Mouse (Mus musculus): Measurements from ENCODE around the gene A230072I06Rik. TPM values are rescaled to one million over a fixed set of nuclear protein-coding genes. Genes with fewer than 3 reads are reported as not detected.

Gene A230072I06Rik
- polyA plus RNA-seq, 1 experiment, result not detected

DNA sequence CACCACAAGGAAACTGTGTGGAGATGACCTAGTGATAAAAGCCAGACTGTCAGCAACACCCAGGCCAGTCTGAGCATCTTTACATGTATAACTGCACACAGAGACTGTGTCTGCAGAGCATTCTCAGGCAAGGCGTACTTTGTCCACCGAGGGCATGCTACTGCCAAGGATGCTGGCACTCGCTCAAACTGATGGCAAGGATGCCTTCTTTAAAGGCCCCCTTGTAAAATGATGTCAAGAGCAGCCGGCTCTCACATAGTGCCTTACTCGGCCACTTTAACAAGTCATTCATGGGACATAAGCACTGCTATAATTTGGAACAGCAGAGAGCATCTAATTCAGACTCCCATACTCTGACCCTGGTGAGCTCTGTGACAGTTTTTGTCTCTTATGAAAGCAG, 36.6 kb downstream of the A230072I06Rik start:
- no peaks in the 10 kb centered on the region for H3K4me1 ChIP-seq (ENCODE audit: control insufficient read depth, insufficient read depth, low read length)
- H3K4me3 ChIP-seq (ENCODE audit: low read depth, low read length), result no peak overlapping the region
- no peaks in the 10 kb centered on the region for H3K27me3 ChIP-seq (ENCODE audit: control insufficient read depth, insufficient read depth, low read length, poor library complexity, severe bottlenecking)
- no peaks in the 10 kb centered on the region for H3K9me3 ChIP-seq (replicated peaks; ENCODE audit: control insufficient read depth, insufficient read depth, low read length, poor library complexity, severe bottlenecking)
- H3K36me3 ChIP-seq (ENCODE audit: control insufficient read depth, insufficient read depth, low read length, poor library complexity, severe bottlenecking), result no peaks in the 10 kb centered on the region
- no peak overlapping the region for H3K9ac ChIP-seq (ENCODE audit: low read depth, poor library complexity, severe bottlenecking)
- no peak for TF ChIP-seq CTCF (IDR thresholded peaks at IDR 0.05; ENCODE audit: low read depth, low read length)
- TF ChIP-seq EP300 (IDR thresholded peaks at IDR 0.05; ENCODE audit: insufficient read depth, low read depth, low read length), result no peak
- TF ChIP-seq POLR2A (IDR thresholded peaks at IDR 0.05; ENCODE audit: insufficient read depth, low read length), result no peak
- no peak overlapping the region for H3K27ac ChIP-seq (ENCODE audit: insufficient read depth, low read length)

DNA sequence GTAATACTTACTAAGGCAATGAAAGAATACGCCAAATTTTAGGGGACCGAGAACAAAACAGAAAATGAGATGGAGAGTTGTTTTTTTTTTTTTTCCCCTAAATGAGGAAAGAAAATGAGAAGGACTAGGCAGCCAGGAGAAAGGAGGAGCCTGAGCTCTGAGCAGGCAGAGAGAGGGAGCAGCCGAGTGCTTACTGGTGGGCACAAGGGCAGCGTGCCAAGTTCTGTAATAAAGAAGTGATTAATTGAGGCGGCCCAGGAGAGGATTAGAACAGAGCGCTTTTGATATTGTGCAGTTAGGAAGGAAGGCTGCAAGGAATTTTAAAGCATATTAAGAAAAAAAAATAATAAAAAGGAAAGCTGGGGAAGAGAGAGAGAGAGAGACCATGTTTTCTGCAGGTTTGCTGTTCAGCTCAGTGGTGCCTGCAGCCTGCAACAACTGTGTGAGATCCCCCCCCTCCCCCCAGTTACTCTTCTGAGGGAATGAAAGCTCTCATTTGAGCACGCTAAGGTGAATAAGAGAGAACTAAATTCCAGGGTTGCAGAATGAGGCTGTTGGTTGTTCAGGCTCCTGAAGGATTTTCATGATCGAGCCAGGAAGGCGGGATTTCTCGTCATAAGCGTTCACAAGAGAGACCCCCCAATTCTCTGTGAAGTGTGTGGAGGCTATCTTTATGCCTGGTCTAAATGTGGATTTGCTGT, 41.3 kb downstream of the A230072I06Rik start:
- Histone ChIP-seq H3K4me1 (ENCODE audit: control insufficient read depth, insufficient read depth, low read length) (no peaks in the 10 kb centered on the region), H3K27ac (ENCODE audit: insufficient read depth, low read length) (no peak overlapping the region), H3K4me3 (ENCODE audit: low read depth, low read length) (no peak overlapping the region), H3K27me3 (ENCODE audit: control insufficient read depth, insufficient read depth, low read length, poor library complexity, severe bottlenecking) (no peaks in the 10 kb centered on the region), H3K9me3 (replicated peaks; ENCODE audit: control insufficient read depth, insufficient read depth, low read length, poor library complexity, severe bottlenecking) (no peaks in the 10 kb centered on the region), H3K36me3 (ENCODE audit: control insufficient read depth, insufficient read depth, low read length, poor library complexity, severe bottlenecking) (no peaks in the 10 kb centered on the region), H3K9ac (ENCODE audit: low read depth, poor library complexity, severe bottlenecking) (no peak overlapping the region)
- no peak for TF ChIP-seq CTCF (IDR thresholded peaks at IDR 0.05; ENCODE audit: low read depth, low read length)
- no peak for TF ChIP-seq EP300 (IDR thresholded peaks at IDR 0.05; ENCODE audit: insufficient read depth, low read depth, low read length)

DNA sequence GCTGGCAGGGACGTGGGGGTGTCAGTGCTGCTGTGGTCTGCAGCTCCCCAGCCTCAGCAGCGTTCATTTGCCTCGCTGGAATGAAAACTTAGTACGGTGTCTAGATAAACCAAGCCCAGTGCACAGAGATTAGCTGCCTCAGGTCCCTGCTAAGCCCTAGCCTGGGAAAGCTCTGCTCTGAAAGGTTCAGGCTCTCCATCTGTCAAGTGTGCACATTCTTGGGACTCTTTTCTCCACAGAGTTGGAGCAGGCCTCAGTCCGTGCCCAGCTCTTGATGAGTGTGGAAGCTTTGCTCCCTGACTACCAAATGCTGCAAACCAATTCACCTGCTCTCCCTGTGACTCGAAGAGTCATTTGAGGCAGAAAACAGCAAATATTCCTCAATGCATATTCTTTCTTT, 43.5 kb downstream of the A230072I06Rik start:
- no peak overlapping the region for H3K27ac ChIP-seq (ENCODE audit: insufficient read depth, low read length)

DNA sequence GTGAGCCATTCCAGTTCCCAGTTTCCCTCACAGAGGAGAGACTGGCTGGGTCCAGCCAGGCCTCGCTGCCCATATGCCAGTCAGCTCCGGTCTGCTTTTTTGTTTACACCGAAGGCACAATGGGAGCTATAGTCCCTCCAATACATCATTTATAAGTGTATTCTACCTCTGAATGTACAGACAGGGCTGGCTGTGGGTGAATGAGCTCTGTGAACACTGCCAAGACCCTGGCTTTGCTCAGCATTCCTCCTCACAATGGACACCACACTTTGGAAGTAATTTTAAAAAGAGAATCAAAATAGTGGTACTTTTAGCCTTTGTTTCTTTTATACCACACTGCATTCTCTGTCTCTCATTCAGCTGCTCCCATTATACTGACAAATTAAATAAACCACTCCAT, 44.6 kb downstream of the A230072I06Rik start:
- no peaks in the 10 kb centered on the region for H3K9me3 ChIP-seq (replicated peaks; ENCODE audit: control insufficient read depth, insufficient read depth, low read length, poor library complexity, severe bottlenecking)
- no peaks in the 10 kb centered on the region for H3K4me1 ChIP-seq (ENCODE audit: control insufficient read depth, insufficient read depth, low read length)
- no peak overlapping the region for H3K9ac ChIP-seq (ENCODE audit: low read depth, poor library complexity, severe bottlenecking)
- H3K4me3 ChIP-seq (ENCODE audit: low read depth, low read length), result no peak overlapping the region
- no peaks in the 10 kb centered on the region for H3K36me3 ChIP-seq (ENCODE audit: control insufficient read depth, insufficient read depth, low read length, poor library complexity, severe bottlenecking)
- TF ChIP-seq POLR2A (IDR thresholded peaks at IDR 0.05; ENCODE audit: insufficient read depth, low read length), result no peak
- no peak for TF ChIP-seq EP300 (IDR thresholded peaks at IDR 0.05; ENCODE audit: insufficient read depth, low read depth, low read length)
- TF ChIP-seq CTCF (IDR thresholded peaks at IDR 0.05; ENCODE audit: low read depth, low read length), result no peak
- no peaks in the 10 kb centered on the region for H3K27me3 ChIP-seq (ENCODE audit: control insufficient read depth, insufficient read depth, low read length, poor library complexity, severe bottlenecking)
- no peak overlapping the region for H3K27ac ChIP-seq (ENCODE audit: insufficient read depth, low read length)

More for the DNA sequence above, 43.5 kb downstream of the A230072I06Rik start:
- Histone ChIP-seq H3K9me3 (replicated peaks; ENCODE audit: control insufficient read depth, insufficient read depth, low read length, poor library complexity, severe bottlenecking) (no peaks in the 10 kb centered on the region), H3K27me3 (ENCODE audit: control insufficient read depth, insufficient read depth, low read length, poor library complexity, severe bottlenecking) (no peaks in the 10 kb centered on the region), H3K9ac (ENCODE audit: low read depth, poor library complexity, severe bottlenecking) (no peak overlapping the region), H3K4me1 (ENCODE audit: control insufficient read depth, insufficient read depth, low read length) (no peaks in the 10 kb centered on the region), H3K36me3 (ENCODE audit: control insufficient read depth, insufficient read depth, low read length, poor library complexity, severe bottlenecking) (no peaks in the 10 kb centered on the region), H3K4me3 (ENCODE audit: low read depth, low read length) (no peak overlapping the region)
- no peak for TF ChIP-seq CTCF (IDR thresholded peaks at IDR 0.05; ENCODE audit: low read depth, low read length)
- no peak for TF ChIP-seq EP300 (IDR thresholded peaks at IDR 0.05; ENCODE audit: insufficient read depth, low read depth, low read length)
- TF ChIP-seq POLR2A (IDR thresholded peaks at IDR 0.05; ENCODE audit: insufficient read depth, low read length), result no peak

DNA sequence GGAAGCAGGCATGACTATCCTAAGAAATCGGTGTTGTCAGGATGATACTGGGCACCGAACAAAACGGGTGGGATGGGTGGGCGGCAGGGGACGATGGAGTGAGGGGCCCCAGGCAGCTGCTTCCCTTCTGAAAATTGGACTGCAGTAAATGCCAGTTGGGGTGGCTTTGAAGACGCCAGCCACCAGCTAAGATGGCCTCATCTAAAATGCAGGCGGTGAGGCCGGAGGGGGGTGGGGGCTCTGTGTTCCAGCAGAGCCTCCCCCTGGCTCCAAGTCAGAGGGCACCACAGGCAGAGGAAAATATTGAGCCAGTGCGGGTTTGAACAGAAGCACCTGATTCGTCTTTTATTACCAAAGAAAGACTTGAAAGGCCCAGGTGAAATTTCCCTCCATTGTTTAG, 45.9 kb downstream of the A230072I06Rik start:
- H3K27me3 ChIP-seq (ENCODE audit: control insufficient read depth, insufficient read depth, low read length, poor library complexity, severe bottlenecking), result no peaks in the 10 kb centered on the region
- TF ChIP-seq CTCF (IDR thresholded peaks at IDR 0.05; ENCODE audit: low read depth, low read length) (no peak), POLR2A (IDR thresholded peaks at IDR 0.05; ENCODE audit: insufficient read depth, low read length) (no peak), EP300 (IDR thresholded peaks at IDR 0.05; ENCODE audit: insufficient read depth, low read depth, low read length) (no peak)
- H3K27ac ChIP-seq (ENCODE audit: insufficient read depth, low read length), result no peak overlapping the region
- H3K4me1 ChIP-seq (ENCODE audit: control insufficient read depth, insufficient read depth, low read length), result no peaks in the 10 kb centered on the region
- H3K4me3 ChIP-seq (ENCODE audit: low read depth, low read length), result no peak overlapping the region
- H3K9ac ChIP-seq (ENCODE audit: low read depth, poor library complexity, severe bottlenecking), result no peak overlapping the region
- H3K36me3 ChIP-seq (ENCODE audit: control insufficient read depth, insufficient read depth, low read length, poor library complexity, severe bottlenecking), result no peaks in the 10 kb centered on the region
- H3K9me3 ChIP-seq (replicated peaks; ENCODE audit: control insufficient read depth, insufficient read depth, low read length, poor library complexity, severe bottlenecking), result no peaks in the 10 kb centered on the region

DNA sequence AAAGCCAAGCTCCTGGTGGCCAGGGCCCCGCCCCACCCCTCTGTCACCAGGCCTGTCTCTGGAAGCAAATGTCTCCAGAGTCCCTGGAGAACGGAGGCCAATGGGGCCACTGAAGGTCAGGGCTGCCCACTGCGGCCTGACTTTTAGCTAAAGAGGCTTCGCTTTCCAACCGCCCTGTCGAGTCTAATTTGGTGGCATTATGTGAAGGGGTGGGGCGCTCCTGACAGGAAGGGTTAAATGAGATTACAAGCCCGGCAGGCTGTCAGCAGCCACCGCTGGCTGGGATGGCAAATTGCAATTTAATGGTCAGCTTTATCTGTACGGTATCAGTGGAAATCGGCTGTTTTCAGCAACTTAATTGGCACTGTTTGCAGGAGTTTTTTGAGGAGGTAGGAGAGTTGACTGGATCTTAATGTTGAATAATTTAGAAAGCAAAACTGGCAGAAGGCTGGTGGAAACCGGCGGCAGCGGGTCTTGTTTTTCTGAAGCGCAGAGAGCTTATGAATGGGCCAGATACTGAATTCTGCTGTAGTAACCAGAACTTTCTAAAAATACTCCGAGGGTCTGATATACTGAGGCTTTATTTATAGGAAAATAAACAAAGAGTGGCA, 46.5 kb downstream of the A230072I06Rik start:
- Histone ChIP-seq H3K4me1 (ENCODE audit: control insufficient read depth, insufficient read depth, low read length) (no peaks in the 10 kb centered on the region), H3K4me3 (ENCODE audit: low read depth, low read length) (no peak overlapping the region), H3K27ac (ENCODE audit: insufficient read depth, low read length) (no peak overlapping the region), H3K27me3 (ENCODE audit: control insufficient read depth, insufficient read depth, low read length, poor library complexity, severe bottlenecking) (no peaks in the 10 kb centered on the region), H3K9me3 (replicated peaks; ENCODE audit: control insufficient read depth, insufficient read depth, low read length, poor library complexity, severe bottlenecking) (no peaks in the 10 kb centered on the region), H3K9ac (ENCODE audit: low read depth, poor library complexity, severe bottlenecking) (no peak overlapping the region), H3K36me3 (ENCODE audit: control insufficient read depth, insufficient read depth, low read length, poor library complexity, severe bottlenecking) (no peaks in the 10 kb centered on the region)
- TF ChIP-seq EP300 (IDR thresholded peaks at IDR 0.05; ENCODE audit: insufficient read depth, low read depth, low read length) (no peak), CTCF (IDR thresholded peaks at IDR 0.05; ENCODE audit: low read depth, low read length) (no peak), POLR2A (IDR thresholded peaks at IDR 0.05; ENCODE audit: insufficient read depth, low read length) (no peak)
